Mouse (Mus musculus): ENCODE measurements around the gene Cdk11b.

DNA sequence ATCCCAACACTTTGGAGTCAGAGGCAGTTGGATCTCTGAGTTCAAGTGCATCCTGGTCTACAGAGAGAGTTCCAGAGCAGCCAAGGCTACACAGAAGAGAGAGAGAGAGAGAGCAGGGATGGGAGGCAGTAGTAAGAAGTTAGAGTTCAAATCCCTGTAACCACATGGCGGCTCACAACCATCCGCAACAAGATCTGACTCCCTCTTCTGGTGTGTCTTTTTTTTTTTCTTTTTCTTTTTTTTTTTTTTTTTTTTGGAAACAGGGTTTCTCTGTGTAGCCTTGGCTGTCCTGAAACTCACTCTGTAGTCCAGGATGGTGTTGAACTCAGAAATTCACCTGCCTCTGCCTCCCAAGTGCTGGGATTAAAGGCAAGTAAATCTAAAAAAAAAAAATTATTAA, 47.4 kb downstream of the Cdk11b start:
- TF ChIP-seq EP300 (IDR thresholded peaks at IDR 0.05) = no peak
- TF ChIP-seq CTCF (IDR thresholded peaks at IDR 0.05) = no peak

All from lung, postnatal 0 days (tissue).